Mouse (Mus musculus): Measurements from ENCODE around the gene Gcfc2. TPM values are rescaled to one million over a fixed set of nuclear protein-coding genes. Genes with fewer than 3 reads are reported as not detected.

Gcfc2 gene
- total and polyA plus RNA-seq, 3 experiments = 9.8 to 15.1 TPM; not detected in 1

DNA sequence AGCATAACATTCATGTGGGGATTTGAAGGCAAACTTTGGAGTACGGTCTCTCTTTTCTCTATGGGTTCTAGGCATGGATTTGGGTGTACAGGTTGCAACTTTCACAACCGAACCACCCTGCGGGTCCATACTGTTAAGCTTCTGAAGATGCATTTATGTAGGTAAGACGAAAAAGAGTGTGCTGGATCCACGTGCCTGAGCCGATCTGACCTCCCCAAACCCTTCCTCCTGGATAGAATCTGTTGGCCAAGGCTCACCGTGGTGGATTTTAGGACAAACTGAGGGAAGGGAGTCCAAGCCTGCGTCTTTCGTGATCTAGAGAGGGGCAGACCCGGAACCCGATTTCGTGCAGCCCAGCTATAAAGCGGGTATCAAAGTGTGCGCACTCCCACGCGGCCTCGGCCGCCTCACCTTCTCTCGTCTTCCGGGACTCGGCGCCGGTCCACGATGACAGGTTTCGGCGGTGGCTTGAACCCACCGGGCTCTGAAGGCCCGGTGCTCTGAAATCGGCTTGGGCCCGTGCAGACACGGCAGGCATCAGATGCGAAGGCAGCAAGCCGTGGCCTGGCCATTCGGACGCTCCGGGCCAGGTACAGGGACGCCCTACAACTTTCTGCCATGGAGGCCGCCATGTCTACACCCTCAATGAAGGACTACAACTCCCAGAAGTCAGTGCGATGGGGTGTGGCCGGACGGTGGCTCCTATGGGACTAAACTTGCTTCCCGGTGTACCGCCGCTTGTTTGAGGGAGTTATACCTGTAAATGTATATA, 42.0 kb downstream of the Gcfc2 start, which contains the start of gene Mrpl19 (continued):
- peak; percentile 79 for TF ChIP-seq TBP (IDR thresholded peaks at IDR 0.05; ENCODE audit: low read depth, low read length)
- TF ChIP-seq CTCF (IDR thresholded peaks at IDR 0.05 in 2 of 3, conservative IDR thresholded peaks at IDR 0.05 in 1 of 3; ENCODE audit: control insufficient read depth in 1 of 3, insufficient read depth in 1 of 3, low read depth in 2 of 3, low read length in 3 of 3, poor library complexity in 1 of 3, severe bottlenecking in 1 of 3) = no peak
- TF ChIP-seq TAL1 (IDR thresholded peaks at IDR 0.05; ENCODE audit: low read length) = no peak
- TF ChIP-seq E2F4 (IDR thresholded peaks at IDR 0.05; ENCODE audit: borderline replicate concordance, low read depth, low read length) = no peak
- peak; percentile 96 for TF ChIP-seq SIN3A (IDR thresholded peaks at IDR 0.05; ENCODE audit: low read length)
- TF ChIP-seq CHD1 (IDR thresholded peaks at IDR 0.05; ENCODE audit: low read depth, low read length) = no peak
- peak in 1 of 2 experiments; percentile 69; a peak in 2 of 4 replicates for TF ChIP-seq POLR2A (IDR thresholded peaks at IDR 0.05; ENCODE audit: control insufficient read depth in 1 of 2, insufficient read depth in 1 of 2, low read depth in 1 of 2, low read length in 2 of 2, poor library complexity in 1 of 2)
- no peak for TF ChIP-seq ETS1 (IDR thresholded peaks at IDR 0.05; ENCODE audit: low read depth, low read length)
- peak; percentile 38; the same call in 1 of the 2 replicates for TF ChIP-seq CHD2 (IDR thresholded peaks at IDR 0.05; ENCODE audit: low read length)
- TF ChIP-seq MAX (IDR thresholded peaks at IDR 0.05; ENCODE audit: low read length) = peak; percentile 80
- 0 out of 2 replicates have a peak, but pooled peaks have one; percentile 45 for TF ChIP-seq NRF1 (IDR thresholded peaks at IDR 0.05; ENCODE audit: insufficient read depth, low read depth, low read length, poor library complexity, severe bottlenecking)
- no peak for TF ChIP-seq MYB (IDR thresholded peaks at IDR 0.05; ENCODE audit: low read depth, low read length)

- Histone ChIP-seq H3K9me3 (replicated peaks; ENCODE audit: insufficient read depth, low read length) (no peaks in the 10 kb centered on the region), H3K27me3 (ENCODE audit: control insufficient read depth in 1 of 2, insufficient read depth in 2 of 2, low read length in 2 of 2) (peaks cover 0 to 2% of the 10 kb centered on the region in 2 experiments; a peak in 1 of 4 replicates), H3K9ac (ENCODE audit: control insufficient read depth, low read depth, low read length, poor library complexity, severe bottlenecking) (peak overlapping the region; percentile 39), H3K79me2 (ENCODE audit: control insufficient read depth, insufficient read depth, low read length, poor library complexity) (peaks cover 15% of the 10 kb centered on the region), H3K4me3 (ENCODE audit: control insufficient read depth in 1 of 2, insufficient read depth in 1 of 2, low read depth in 2 of 2, low read length in 2 of 2) (peak overlapping the region; percentile 84 to 91), H3K36me3 (ENCODE audit: control insufficient read depth in 1 of 2, insufficient read depth in 2 of 2, low read length in 2 of 2) (peaks cover 3 to 4% of the 10 kb centered on the region in 2 experiments), H3K27ac (ENCODE audit: control insufficient read depth, low read depth, low read length) (no peak overlapping the region), H3K4me1 (ENCODE audit: control insufficient read depth in 1 of 2, insufficient read depth in 2 of 2, low read length in 2 of 2) (peaks cover 0 to 4% of the 10 kb centered on the region in 2 experiments; a peak in 1 of 4 replicates)
- TF ChIP-seq HCFC1 (IDR thresholded peaks at IDR 0.05; ENCODE audit: low read depth, low read length) = no peak
- 0 out of 2 replicates have a peak, but pooled peaks have one; percentile 4 for TF ChIP-seq MAZ (IDR thresholded peaks at IDR 0.05; ENCODE audit: low read depth, low read length)
- peak; percentile 7; the same call in 1 of the 2 replicates for TF ChIP-seq NELFE (IDR thresholded peaks at IDR 0.05; ENCODE audit: low read depth, low read length)
- no peak for DNase-seq (ENCODE audit: low read depth, low spot score)
These were observed 42.6 kb downstream of the Gcfc2 start for GRCm38 (mm10) chr6:81966068-81966544.

DNA sequence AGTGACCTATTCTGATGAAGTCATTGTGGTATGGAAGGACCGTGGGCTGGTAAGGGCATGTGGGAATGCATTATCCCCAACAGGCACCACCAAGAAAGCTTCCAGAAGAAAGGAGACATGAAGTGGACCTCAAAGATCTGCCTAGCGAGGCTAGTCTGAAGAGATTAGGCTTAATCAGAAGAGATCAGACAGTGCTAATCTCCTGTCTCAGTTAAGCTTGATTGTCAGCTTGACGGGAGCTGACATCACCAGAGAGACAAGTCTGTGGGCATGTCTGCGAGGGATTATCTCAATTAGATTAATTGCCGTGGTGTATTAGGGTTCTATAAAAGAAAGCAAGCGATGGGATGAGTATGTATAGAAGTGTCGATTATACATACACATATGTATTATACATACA, 47.7 kb downstream of the Gcfc2 start:
- TF ChIP-seq NRF1 (IDR thresholded peaks at IDR 0.05; ENCODE audit: insufficient read depth, low read depth, low read length, poor library complexity, severe bottlenecking) (no peak), MAZ (IDR thresholded peaks at IDR 0.05; ENCODE audit: low read depth, low read length) (no peak), GABPA (IDR thresholded peaks at IDR 0.05; ENCODE audit: low read depth, low read length) (no peak), CTCF (IDR thresholded peaks at IDR 0.05 in 2 of 3, conservative IDR thresholded peaks at IDR 0.05 in 1 of 3; ENCODE audit: control insufficient read depth in 1 of 3, insufficient read depth in 1 of 3, low read depth in 2 of 3, low read length in 3 of 3, poor library complexity in 1 of 3, severe bottlenecking in 1 of 3) (no peak), JUND (IDR thresholded peaks at IDR 0.05; ENCODE audit: low read depth, low read length) (no peak), ZC3H11A (IDR thresholded peaks at IDR 0.05; ENCODE audit: low read depth, low read length) (no peak), CHD1 (IDR thresholded peaks at IDR 0.05; ENCODE audit: low read depth, low read length) (no peak), MXI1 (IDR thresholded peaks at IDR 0.05; ENCODE audit: low read depth, low read length) (no peak), USF2 (IDR thresholded peaks at IDR 0.05; ENCODE audit: borderline replicate concordance in 1 of 2, insufficient read depth in 1 of 2, low read depth in 1 of 2, low read length in 2 of 2) (no peak), TCF12 (IDR thresholded peaks at IDR 0.05; ENCODE audit: low read depth, low read length) (no peak), SMC3 (IDR thresholded peaks at IDR 0.05; ENCODE audit: low read depth, low read length) (no peak), POLR2A (IDR thresholded peaks at IDR 0.05; ENCODE audit: control insufficient read depth in 1 of 2, insufficient read depth in 1 of 2, low read depth in 1 of 2, low read length in 2 of 2, poor library complexity in 1 of 2) (no peak)
- no peak overlapping the region for H3K4me3 ChIP-seq (ENCODE audit: control insufficient read depth in 1 of 2, insufficient read depth in 1 of 2, low read depth in 2 of 2, low read length in 2 of 2)
- no peak overlapping the region for H3K9ac ChIP-seq (ENCODE audit: control insufficient read depth, low read depth, low read length, poor library complexity, severe bottlenecking)
- no peaks in the 10 kb centered on the region for H3K9me3 ChIP-seq (replicated peaks; ENCODE audit: insufficient read depth, low read length)
- no peak overlapping the region for H3K27ac ChIP-seq (ENCODE audit: control insufficient read depth, low read depth, low read length)
- no peak for DNase-seq (ENCODE audit: low read depth, low spot score)
- no peaks in the 10 kb centered on the region for H3K4me1 ChIP-seq (ENCODE audit: control insufficient read depth in 1 of 2, insufficient read depth in 2 of 2, low read length in 2 of 2)
- H3K79me2 ChIP-seq (ENCODE audit: control insufficient read depth, insufficient read depth, low read length, poor library complexity) = no peaks in the 10 kb centered on the region
- H3K36me3 ChIP-seq (ENCODE audit: control insufficient read depth in 1 of 2, insufficient read depth in 2 of 2, low read length in 2 of 2) = no peaks in the 10 kb centered on the region; a peak in 1 of 4 replicates
- peaks cover 0 to 2% of the 10 kb centered on the region in 2 experiments; a peak in 1 of 4 replicates for H3K27me3 ChIP-seq (ENCODE audit: control insufficient read depth in 1 of 2, insufficient read depth in 2 of 2, low read length in 2 of 2)

Data from MEL (cell line).